Mouse (Mus musculus) central nervous system, embryonic 14 days (tissue): ENCODE measurements around the gene Slc50a1. TPM values are rescaled to one million over a fixed set of nuclear protein-coding genes. Genes with fewer than 3 reads are reported as not detected.

ENCODE experiments used
- polyA plus RNA-seq: library from polyadenylated mRNA; depleted of rRNA; stranded (reverse); fragments of >200 nt; gene quantifications from 2 replicates; pipeline ENCODE4 v1.2.3, GENCODE M21; 2012; rRNA removed

The Slc50a1 gene
- 57.4 and 74.4 TPM in 2 replicates for polyA plus RNA-seq

DNA sequence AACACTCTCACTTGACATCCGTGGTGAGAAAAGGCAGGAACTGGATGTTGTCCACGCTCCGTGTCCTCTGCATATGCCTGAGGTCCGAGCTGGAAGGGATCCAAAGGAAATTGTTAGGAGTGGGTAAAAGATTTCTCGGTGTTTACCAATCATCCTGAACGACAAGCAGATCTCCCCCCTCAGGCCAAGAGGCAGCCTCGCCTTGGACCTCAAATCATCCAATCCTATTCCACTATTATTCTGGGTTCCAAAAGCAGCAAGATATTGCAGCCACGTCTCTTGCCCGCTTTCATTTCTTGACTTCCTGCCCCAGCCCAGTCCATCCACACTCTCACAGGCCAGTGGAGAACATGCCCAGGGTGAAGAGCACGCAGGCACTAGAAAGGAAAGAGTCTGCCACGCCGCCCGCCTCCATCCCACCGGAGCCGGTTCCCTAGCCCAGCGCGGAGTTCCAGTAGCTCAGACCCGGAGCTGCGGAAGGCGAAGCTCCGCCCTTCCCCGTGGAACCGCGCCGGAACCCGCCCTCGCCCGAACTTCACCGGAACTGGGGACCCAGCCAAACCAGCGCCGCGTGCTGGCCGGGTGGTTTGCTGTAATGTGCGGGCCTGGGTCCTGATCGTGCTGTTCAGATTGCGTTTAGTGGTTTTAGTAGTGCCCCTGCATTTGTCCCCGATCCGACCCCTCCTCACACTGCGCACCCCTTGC is at the start of gene Slc50a1:
Gene Slc50a1, minus strand, starts transcription at position 520 of the 705 bp plus-strand sequence.

DNA sequence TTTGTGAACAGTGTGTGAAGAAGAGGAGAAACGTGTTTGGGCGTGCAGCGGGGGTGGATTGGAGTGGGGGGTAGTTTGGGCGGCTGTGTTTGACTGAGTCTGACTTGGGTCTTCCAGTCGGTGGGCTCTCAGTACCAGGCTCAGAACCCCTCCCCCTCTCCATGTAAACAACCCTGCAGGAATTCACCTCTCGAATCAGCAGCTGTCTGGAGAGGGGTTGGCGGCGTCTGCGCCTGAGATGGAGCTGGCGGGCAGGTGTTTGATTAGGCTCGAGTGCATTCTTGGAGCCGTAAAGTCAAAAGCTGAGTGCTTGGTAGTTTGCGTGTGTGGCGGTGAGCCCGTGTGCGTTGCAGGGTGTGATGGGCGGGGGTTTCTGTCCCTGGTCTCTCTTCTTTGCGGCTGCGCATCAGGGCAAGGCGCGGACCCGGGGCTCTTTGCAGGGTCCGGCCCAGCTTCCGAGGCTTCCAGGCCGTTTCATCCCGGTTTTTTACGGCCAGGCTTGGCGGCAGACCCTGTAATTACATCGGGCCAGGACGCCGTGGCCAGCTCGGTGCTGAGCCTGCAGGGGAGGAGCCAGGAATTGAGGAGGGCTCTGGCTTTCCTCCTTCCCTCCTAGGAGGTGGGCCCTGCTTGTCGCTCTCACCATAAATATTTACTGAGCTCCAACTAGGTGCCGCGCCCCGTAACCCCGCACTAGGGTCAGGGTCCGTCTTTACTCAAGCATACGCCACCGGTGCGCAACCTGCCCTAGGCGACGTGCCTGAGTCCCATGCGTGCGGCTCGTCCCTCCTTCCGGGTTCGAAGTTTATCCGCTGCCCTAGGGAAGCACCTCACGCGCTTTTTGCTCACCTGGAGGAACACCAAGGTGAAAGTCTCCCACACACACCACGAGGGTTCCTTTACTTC is 10.5 kb upstream of the Slc50a1 start, which contains the start of gene Efna1:
Gene Efna1, minus strand, starts transcription at position 537 of the 906 bp plus-strand sequence.

DNA sequence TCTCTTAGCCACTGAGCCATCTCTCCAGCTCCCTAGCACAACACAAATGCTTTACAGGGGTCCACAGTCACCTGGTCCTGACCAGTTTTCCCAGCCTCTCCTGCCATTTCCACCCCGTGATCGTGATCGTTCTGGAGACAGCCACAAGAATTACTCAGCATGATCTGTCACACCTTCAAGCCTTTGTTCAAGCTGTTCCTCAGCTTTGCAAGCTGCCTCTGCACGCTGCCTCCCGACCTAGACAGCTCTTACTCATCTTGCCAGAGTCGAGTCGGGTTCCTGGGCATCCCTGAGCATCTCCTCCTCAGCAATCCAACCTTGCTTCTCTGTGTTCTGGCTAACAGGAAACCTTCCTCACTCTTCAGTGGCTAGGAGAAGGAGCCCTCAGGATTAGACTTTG is 11.3 kb downstream of the Slc50a1 start, which contains the start of gene Dpm3:
Gene Dpm3, plus strand, starts transcription at position 283 of the 400 bp plus-strand sequence.

DNA sequence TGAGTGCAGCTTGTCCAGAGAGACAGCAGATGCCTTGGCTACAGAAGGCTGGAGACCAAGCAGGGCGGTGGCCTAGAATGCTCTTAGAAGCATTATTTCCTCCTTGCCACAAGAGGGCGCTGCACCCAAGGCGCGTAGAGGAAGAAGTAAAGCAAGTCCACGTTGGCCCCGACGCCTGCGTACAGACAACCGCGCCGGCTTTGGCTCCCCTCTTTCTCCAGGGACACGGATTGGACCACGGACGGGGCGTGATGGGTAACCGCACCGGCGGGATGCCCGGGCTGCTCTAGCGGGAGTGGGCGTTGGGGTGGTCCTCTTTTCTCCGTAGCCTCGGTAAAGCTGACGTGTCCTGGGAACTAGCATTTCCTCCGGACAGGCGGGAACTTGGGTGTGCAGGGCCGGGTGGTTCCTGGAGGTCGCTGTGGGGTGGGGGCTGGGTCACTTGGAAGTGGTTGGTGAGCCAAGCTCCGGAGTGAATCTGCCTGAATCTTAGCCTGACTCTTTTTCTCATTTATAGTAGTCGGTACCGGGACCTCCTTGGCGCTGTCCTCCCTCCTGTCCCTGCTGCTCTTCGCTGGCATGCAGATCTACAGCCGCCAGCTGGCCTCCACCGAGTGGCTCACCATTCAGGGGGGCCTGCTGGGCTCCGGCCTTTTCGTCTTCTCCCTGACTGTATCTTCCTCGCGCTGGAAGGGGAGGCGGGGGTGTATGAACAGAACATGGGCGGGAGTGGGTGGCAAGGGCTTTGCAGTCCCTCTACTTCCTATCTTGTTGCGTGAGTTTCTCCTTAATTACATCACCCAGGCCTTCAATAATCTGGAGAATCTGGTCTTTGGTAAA is 23.9 kb downstream of the Slc50a1 start, which contains the start of gene Trim46:
Gene Trim46, minus strand, starts transcription at position 49 of the 840 bp plus-strand sequence.

DNA sequence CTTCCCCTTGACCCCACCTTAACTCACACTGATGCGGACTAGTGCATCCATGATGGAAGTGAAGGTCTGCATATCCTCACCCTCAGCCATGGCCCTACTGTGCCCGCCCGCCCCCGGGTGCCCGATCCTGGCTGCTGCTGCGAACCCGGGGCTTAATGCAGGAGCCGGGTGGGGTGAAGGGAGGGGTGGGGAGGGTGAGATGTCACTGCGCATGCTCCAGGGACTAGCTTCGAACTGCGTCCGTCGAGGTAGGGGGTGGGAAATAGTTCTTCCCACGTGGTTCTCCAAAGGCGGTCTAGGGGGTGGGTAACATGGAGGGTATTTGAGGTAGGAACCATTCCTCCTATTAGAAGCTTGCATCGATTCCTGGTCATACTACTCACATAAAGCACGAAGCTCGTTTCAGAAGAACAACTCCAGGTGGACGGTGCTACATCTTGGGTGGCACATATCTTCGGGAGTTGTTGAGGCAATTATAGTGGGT is 24.6 kb downstream of the Slc50a1 start, which contains the start of gene Krtcap2:
Gene Krtcap2, plus strand, starts transcription at position 279 of the 484 bp plus-strand sequence.

DNA sequence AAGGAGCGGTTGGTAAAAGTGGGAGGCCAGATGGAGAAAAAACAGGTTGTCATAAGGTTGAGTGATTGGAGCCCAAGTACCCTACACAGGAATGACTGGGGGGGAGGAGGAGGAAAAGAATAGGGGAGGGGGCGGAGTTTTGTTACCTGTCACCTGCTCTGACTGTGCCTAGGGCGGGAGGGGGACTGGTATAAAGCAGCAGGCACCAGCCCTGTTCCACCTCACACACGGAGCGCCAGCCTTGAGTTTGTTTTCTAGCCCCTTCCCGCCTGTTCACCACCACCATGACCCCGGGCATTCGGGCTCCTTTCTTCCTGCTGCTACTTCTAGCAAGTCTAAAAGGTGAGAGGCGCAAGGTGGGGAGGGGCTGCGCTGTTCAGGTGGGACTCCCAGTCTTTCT is 41.5 kb downstream of the Slc50a1 start, which contains the start of gene Muc1:
Gene Muc1, plus strand, starts transcription at position 222 of the 400 bp plus-strand sequence.

DNA sequence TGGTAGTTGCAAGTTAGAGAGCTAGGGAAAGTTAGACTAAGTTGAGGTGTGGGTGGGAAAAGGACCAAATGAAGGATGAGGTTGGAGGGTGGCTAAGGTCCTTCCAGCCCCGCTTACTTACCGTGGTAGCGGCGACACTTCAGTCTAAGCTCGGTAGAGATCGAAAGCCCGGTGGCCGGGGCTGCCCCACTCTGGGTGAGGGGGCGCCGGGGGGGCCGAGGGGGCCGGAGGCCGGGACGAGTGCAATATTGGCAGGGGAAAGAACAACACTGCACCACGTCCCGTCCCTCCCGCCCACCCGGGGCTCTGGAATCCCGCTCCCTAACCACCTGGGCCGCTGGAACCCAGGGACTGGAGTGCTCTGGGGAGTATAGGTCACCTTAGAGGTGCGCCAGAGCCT is 43.5 kb downstream of the Slc50a1 start, which contains the start of gene Mtx1:
Gene Mtx1, minus strand, starts transcription at position 189 of the 400 bp plus-strand sequence.

Other genes with a start within 250 kb of the Slc50a1 start
- 108 and 121 TPM in 2 replicates for gene Rusc1, start 177.3 kb downstream of the Slc50a1 start, polyA plus RNA-seq
- gene Gm43738, start 169.5 kb downstream of the Slc50a1 start, polyA plus RNA-seq = 0.04 TPM in 1 of 2 replicates, not detected in the other
- gene Fdps, start 168.6 kb downstream of the Slc50a1 start, polyA plus RNA-seq = 171 and 173 TPM in 2 replicates
- gene Pklr, start 134.4 kb downstream of the Slc50a1 start, polyA plus RNA-seq = 0.16 and 0.20 TPM in 2 replicates
- 39.0 and 45.4 TPM in 2 replicates for gene Hcn3, start 110.4 kb downstream of the Slc50a1 start, polyA plus RNA-seq
- gene Clk2, start 105.8 kb downstream of the Slc50a1 start, polyA plus RNA-seq = 134 and 139 TPM in 2 replicates
- gene Scamp3, start 93.1 kb downstream of the Slc50a1 start, polyA plus RNA-seq = 126 and 132 TPM in 2 replicates
- 73.1 and 87.3 TPM in 2 replicates for gene Fam189b, start 87.4 kb downstream of the Slc50a1 start, polyA plus RNA-seq
- 51.1 and 54.2 TPM in 2 replicates for gene Gba, start 67.6 kb downstream of the Slc50a1 start, polyA plus RNA-seq
- gene Thbs3, start 55.4 kb downstream of the Slc50a1 start, polyA plus RNA-seq = 175 and 182 TPM in 2 replicates
- gene Mtx1, start 43.5 kb downstream of the Slc50a1 start, polyA plus RNA-seq = 162 and 175 TPM in 2 replicates
- gene Muc1, start 41.5 kb downstream of the Slc50a1 start, polyA plus RNA-seq = 9.0 and 10.7 TPM in 2 replicates
- gene Krtcap2, start 24.6 kb downstream of the Slc50a1 start, polyA plus RNA-seq = 101 and 102 TPM in 2 replicates
- 104 and 109 TPM in 2 replicates for gene Trim46, start 24.3 kb downstream of the Slc50a1 start, polyA plus RNA-seq
- 175 and 201 TPM in 2 replicates for gene Dpm3, start 11.2 kb downstream of the Slc50a1 start, polyA plus RNA-seq
- gene Efna1, start 10.6 kb upstream of the Slc50a1 start, polyA plus RNA-seq = 12.7 and 19.2 TPM in 2 replicates
- 50.5 and 63.6 TPM in 2 replicates for gene Efna3, start 52.4 kb upstream of the Slc50a1 start, polyA plus RNA-seq
- gene Efna4, start 67.5 kb upstream of the Slc50a1 start, polyA plus RNA-seq = 23.2 and 25.2 TPM in 2 replicates
- 60.2 and 80.6 TPM in 2 replicates for gene Adam15, start 79.4 kb upstream of the Slc50a1 start, polyA plus RNA-seq
- gene Dcst2, start 91.4 kb upstream of the Slc50a1 start, polyA plus RNA-seq = 0.31 and 0.36 TPM in 2 replicates
- gene Dcst1, start 94.7 kb upstream of the Slc50a1 start, polyA plus RNA-seq = 0.05 and 0.10 TPM in 2 replicates
- 2.3 and 4.1 TPM in 2 replicates for gene Zbtb7b, start 124.2 kb upstream of the Slc50a1 start, polyA plus RNA-seq
- 4.3 and 5.9 TPM in 2 replicates for gene Lenep, start 132.2 kb upstream of the Slc50a1 start, polyA plus RNA-seq
- gene Flad1, start 141.3 kb upstream of the Slc50a1 start, polyA plus RNA-seq = 44.4 and 51.7 TPM in 2 replicates
- gene Cks1b, start 147.8 kb upstream of the Slc50a1 start, polyA plus RNA-seq = 129 and 142 TPM in 2 replicates
- 28.8 and 52.2 TPM in 2 replicates for gene Shc1, start 147.9 kb upstream of the Slc50a1 start, polyA plus RNA-seq
- gene Pygo2, start 159.6 kb upstream of the Slc50a1 start, polyA plus RNA-seq = 63.1 and 63.3 TPM in 2 replicates
- 11.9 and 16.8 TPM in 2 replicates for gene Pbxip1, start 166.1 kb upstream of the Slc50a1 start, polyA plus RNA-seq
- gene Pmvk, start 184.0 kb upstream of the Slc50a1 start, polyA plus RNA-seq = 74.1 and 83.7 TPM in 2 replicates
- gene Kcnn3, start 249.6 kb upstream of the Slc50a1 start, polyA plus RNA-seq = 9.8 and 11.5 TPM in 2 replicates